Mouse (Mus musculus): ENCODE measurements around the gene Zfp362. TPM values are rescaled to one million over a fixed set of nuclear protein-coding genes. Genes with fewer than 3 reads are reported as not detected.

Gene Zfp362
- polyA plus RNA-seq (2015; fragmentation: Nextera tagmentation; extraction: Ambion mirVana) = 37.3 and 43.6 TPM in 2 replicates

DNA sequence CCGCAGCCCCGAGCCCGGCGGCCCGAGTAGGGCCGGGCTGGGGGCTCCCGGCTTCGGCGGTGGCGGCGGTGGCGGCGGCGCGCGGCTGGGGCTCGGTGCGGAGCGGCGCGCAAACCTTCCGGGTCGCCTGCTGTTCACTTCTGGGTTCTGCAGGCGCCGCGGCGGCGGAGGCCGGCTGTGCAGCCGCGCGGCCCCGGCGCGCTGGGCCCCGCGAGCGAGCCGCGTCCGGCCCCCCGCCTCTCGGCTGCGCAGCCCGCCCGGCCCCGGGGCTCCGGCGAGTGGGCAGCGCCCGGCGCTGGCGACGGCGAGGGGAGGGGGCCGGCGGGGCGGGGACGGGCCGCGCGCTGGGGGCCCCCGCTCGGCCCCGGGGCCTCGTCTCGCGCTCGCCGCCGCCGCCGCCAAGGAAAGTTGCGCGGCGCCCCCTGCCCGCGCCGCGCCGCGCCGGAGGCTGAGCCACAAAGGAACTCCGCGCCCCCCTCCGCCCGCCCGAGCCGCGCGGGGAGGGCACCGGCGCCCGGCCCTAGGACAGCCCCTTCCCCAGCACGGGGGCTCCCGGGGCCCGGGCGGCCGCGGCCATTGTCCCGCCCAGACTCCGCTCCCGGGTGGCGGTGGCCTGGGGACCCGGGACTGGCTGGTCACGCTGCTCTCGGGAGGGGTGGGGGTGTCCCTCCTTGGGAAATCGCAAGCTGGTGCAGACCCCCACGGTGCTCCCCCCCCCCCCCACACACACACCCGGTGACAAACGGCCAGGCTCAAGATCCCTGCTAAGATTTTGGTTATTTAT lies at the start of gene Zfp362:
TSS of gene Zfp362 (minus strand) at position 3 of the 784 bp plus-strand sequence.
- H3K4me1 ChIP-seq = peaks cover 50% of the 10 kb centered on the region
- H3K9me3 ChIP-seq (replicated peaks) = no peaks in the 10 kb centered on the region
- no peaks in the 10 kb centered on the region for H3K36me3 ChIP-seq
- H3K4me2 ChIP-seq (replicated peaks) = peak within 1 kb of the TSS; percentile 88
- H3K9ac ChIP-seq = peak within 1 kb of the TSS; percentile 99
- no peaks in the 10 kb centered on the region for H3K27me3 ChIP-seq
- peak within 1 kb of the TSS; percentile 78 for H3K4me3 ChIP-seq (replicated peaks)
- peak; percentile 52 for ATAC-seq (ENCODE audit: insufficient number of reproducible peaks, low FRiP score, low TSS enrichment, low read depth)
- H3K27ac ChIP-seq (replicated peaks) = peak within 1 kb of the TSS; percentile 97
- under 1% methylated on average over 94 of the region's 111 CpGs for WGBS

DNA sequence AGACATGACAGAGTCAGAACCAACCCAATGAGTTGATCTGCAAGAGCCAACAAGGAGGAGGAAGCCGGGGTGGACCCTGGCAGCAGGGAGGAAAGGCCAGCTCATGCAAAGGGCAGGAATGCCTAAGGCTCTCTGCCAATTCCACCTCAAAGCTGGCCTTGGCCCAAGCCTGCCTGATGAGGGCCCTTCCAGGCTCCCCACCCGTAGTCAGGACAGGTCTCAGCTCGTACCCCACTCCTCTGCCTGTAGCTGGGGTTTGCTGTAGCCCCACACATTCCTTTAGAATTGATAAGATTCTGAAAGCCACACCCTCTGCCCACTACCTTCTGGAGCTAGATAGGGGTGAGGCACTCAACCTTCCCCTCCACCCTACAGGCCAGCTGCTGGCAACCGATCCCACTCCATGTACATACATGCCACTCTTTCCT lies 49.8 kb upstream of the Zfp362 start:
- WGBS = 41% methylated on average over 4 of the region's 4 CpGs
- H3K9ac ChIP-seq = no peak overlapping the region
- H3K36me3 ChIP-seq = no peaks in the 10 kb centered on the region
- H3K4me3 ChIP-seq (replicated peaks) = no peak overlapping the region
- H3K4me2 ChIP-seq (replicated peaks) = no peak overlapping the region
- H3K27ac ChIP-seq (replicated peaks) = peak overlapping the region; percentile 51
- H3K27me3 ChIP-seq = no peaks in the 10 kb centered on the region
- H3K4me1 ChIP-seq = no peaks in the 10 kb centered on the region
- no peaks in the 10 kb centered on the region for H3K9me3 ChIP-seq (replicated peaks)
- ATAC-seq (ENCODE audit: insufficient number of reproducible peaks, low FRiP score, low TSS enrichment, low read depth) = peak; percentile 68; the same call in 1 of the 2 replicates

DNA sequence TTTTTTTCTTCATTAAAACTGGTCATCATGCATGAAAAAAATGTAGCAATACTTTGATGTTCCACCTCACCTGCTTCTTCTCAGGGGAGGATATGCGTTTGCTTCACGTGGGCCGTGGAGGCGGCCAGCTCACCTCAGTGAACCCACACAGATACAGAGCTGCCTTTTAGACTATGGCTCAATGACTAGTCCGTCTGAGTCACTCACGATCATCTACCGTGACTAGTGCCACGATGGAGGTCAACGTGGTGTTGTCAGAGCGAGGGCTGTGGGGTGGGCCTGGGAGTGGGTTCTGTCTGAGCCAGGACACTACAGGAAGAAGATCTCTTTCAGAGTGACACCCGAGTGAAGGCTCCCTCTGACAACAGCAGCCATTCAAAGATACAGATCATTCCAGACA lies 47.3 kb upstream of the Zfp362 start:
- Histone ChIP-seq H3K36me3 (no peaks in the 10 kb centered on the region), H3K4me1 (no peaks in the 10 kb centered on the region)
- 82% methylated on average over 11 of the region's 11 CpGs for WGBS

DNA sequence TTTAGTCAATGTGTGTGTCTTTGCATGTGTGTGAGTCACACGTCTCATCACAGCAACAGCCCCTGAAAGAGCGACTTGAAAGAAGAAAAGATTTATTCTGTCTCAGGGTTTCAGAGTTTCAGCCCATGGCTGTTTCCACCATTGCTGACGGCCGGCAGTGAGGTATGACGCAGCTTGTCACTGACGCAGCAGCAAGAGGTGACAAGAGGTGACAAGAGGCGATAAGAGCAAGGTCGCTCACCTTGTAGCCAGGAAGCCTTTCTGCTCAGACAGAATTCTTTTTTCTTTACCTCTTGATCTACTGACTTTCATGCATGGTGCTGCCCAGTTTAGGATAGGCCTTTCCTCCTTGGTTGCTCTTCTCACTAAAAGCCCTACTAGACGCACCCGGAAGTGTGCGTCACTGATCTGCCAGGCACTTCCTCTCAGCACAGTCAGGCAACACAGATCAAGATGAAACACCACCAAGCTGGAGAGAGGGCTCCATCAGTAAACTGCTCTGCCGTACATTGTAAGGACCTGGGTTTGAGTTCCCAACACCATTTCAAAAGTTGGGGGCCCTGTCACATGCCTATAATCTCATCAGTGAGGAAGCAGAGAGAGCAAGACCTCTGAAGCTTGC lies 46.5 kb upstream of the Zfp362 start:
- WGBS = 83% methylated on average over 12 of the region's 12 CpGs
- no peak for ATAC-seq (ENCODE audit: insufficient number of reproducible peaks, low FRiP score, low TSS enrichment, low read depth)
- Histone ChIP-seq H3K27me3 (no peaks in the 10 kb centered on the region), H3K36me3 (no peaks in the 10 kb centered on the region), H3K4me1 (no peaks in the 10 kb centered on the region), H3K9me3 (replicated peaks) (no peaks in the 10 kb centered on the region), H3K9ac (no peak overlapping the region), H3K4me3 (replicated peaks) (no peak overlapping the region), H3K27ac (replicated peaks) (no peak overlapping the region), H3K4me2 (replicated peaks) (no peak overlapping the region)

More for the DNA sequence above, 47.3 kb upstream of the Zfp362 start:
- Histone ChIP-seq H3K4me2 (replicated peaks) (no peak overlapping the region), H3K9ac (no peak overlapping the region), H3K27me3 (no peaks in the 10 kb centered on the region), H3K27ac (replicated peaks) (no peak overlapping the region), H3K9me3 (replicated peaks) (no peaks in the 10 kb centered on the region), H3K4me3 (replicated peaks) (no peak overlapping the region)
- no peak for ATAC-seq (ENCODE audit: insufficient number of reproducible peaks, low FRiP score, low TSS enrichment, low read depth)

DNA sequence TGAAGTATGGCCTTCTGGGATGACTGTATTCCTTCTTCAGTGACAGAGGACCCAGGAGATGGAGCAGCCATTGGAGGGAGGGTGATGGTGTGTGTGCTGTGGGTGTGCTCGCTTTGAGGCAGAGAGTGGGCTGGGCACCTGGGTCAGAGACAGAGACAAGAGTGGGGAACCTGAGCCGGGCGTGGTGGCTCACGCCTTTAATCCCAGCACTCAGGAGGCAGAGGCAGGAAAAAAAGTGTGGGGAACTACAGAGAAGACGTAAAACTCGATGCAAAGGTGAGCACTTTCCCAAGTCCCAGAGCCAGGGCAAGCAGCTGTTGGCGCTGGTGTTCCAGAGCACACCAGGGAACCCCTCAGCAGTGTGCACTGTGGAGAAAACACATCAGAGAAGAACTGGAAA lies 43.8 kb upstream of the Zfp362 start:
- H3K4me3 ChIP-seq (replicated peaks) = no peak overlapping the region
- H3K9ac ChIP-seq = no peak overlapping the region
- no peaks in the 10 kb centered on the region for H3K36me3 ChIP-seq
- no peak overlapping the region for H3K27ac ChIP-seq (replicated peaks)
- no peaks in the 10 kb centered on the region for H3K4me1 ChIP-seq
- H3K9me3 ChIP-seq (replicated peaks) = no peaks in the 10 kb centered on the region
- no peak overlapping the region for H3K4me2 ChIP-seq (replicated peaks)
- no peaks in the 10 kb centered on the region for H3K27me3 ChIP-seq
- ATAC-seq (ENCODE audit: insufficient number of reproducible peaks, low FRiP score, low TSS enrichment, low read depth) = no peak
- 66% methylated on average over 7 of the region's 7 CpGs for WGBS

DNA sequence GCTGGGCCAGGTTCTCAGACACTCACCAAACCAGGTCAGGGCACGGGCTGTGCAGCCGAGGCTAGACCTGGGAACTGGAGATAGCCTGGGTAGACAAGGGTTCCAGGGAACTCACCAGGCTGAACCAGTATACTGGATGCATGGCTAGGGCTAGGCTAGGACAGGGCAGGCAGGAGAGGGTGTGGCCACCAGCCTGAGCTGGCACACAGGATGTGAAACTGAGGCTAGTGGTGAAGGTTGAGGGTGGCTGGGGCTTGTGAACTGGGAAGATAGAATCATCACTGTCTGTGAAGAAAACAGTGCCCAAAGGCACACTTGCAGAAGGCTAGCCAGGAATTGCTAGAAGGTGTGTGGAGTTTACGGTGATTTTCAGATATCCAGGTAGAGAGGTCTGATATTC lies 43.1 kb upstream of the Zfp362 start:
- 84% methylated on average over 3 of the region's 3 CpGs for WGBS
- Histone ChIP-seq H3K4me1 (no peaks in the 10 kb centered on the region), H3K4me3 (replicated peaks) (no peak overlapping the region), H3K4me2 (replicated peaks) (no peak overlapping the region), H3K36me3 (no peaks in the 10 kb centered on the region), H3K9me3 (replicated peaks) (no peaks in the 10 kb centered on the region), H3K27ac (replicated peaks) (no peak overlapping the region), H3K27me3 (no peaks in the 10 kb centered on the region), H3K9ac (no peak overlapping the region)
- no peak for ATAC-seq (ENCODE audit: insufficient number of reproducible peaks, low FRiP score, low TSS enrichment, low read depth)

DNA sequence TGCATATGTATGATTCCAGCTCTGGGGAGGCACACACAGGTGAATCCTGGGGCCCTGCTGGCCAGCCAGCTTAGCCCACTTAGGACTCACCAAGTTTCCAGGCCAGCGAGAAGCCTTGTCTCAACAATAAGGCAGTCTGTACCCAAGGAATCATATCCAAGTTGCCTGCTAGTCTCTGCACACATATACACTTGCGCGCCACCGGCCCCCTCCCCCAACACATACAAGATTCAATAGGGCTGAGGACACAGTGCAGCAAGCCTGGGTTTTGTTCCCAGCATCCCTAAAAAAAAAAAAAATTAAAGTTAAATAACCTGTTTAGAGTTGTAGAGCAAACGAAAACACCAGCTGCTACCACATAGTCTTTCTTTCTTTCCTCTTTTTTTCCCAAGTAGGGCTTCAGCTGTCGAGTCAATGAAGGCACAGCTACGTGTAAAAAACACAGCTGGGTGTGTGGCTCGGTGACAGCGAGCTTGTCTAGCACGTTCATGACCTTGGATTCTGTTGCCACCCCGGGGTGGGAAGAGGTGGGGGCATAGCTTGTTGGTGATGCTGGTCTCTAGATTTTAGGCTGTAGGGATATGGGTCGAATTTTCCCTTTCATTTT lies 39.6 kb upstream of the Zfp362 start:
- 72% methylated on average over 12 of the region's 12 CpGs for WGBS
- Histone ChIP-seq H3K4me2 (replicated peaks) (no peak overlapping the region), H3K9ac (no peak overlapping the region), H3K9me3 (replicated peaks) (no peaks in the 10 kb centered on the region), H3K27me3 (no peaks in the 10 kb centered on the region), H3K36me3 (no peaks in the 10 kb centered on the region), H3K27ac (replicated peaks) (no peak overlapping the region), H3K4me1 (peaks cover 8% of the 10 kb centered on the region), H3K4me3 (replicated peaks) (no peak overlapping the region)
- no peak for ATAC-seq (ENCODE audit: insufficient number of reproducible peaks, low FRiP score, low TSS enrichment, low read depth)

DNA sequence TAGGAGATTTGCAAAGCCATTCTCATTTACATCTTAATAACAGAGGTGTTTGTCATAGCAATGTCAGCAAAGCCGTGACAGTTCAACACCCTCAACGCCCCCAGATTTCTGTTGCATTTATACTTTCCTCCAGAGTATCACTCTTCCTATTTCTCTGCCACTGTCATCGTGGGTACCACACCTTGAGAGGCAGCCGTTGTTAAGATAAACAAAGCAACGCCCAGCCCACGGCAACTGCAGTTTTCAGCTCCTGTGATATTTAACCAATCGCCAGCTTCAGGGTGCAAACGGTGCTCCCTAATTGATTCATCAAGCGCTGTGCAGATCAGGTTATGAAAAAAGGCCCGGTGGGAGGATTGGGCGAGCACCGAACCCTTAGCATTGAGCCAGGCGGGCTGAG lies 38.7 kb upstream of the Zfp362 start:
- Histone ChIP-seq H3K9me3 (replicated peaks) (no peaks in the 10 kb centered on the region), H3K4me3 (replicated peaks) (no peak overlapping the region), H3K4me1 (peaks cover 17% of the 10 kb centered on the region), H3K27ac (replicated peaks) (no peak overlapping the region), H3K9ac (no peak overlapping the region), H3K27me3 (no peaks in the 10 kb centered on the region), H3K36me3 (no peaks in the 10 kb centered on the region), H3K4me2 (replicated peaks) (no peak overlapping the region)
- 41% methylated on average over 13 of the region's 13 CpGs for WGBS
- ATAC-seq (ENCODE audit: insufficient number of reproducible peaks, low FRiP score, low TSS enrichment, low read depth) = no peak

DNA sequence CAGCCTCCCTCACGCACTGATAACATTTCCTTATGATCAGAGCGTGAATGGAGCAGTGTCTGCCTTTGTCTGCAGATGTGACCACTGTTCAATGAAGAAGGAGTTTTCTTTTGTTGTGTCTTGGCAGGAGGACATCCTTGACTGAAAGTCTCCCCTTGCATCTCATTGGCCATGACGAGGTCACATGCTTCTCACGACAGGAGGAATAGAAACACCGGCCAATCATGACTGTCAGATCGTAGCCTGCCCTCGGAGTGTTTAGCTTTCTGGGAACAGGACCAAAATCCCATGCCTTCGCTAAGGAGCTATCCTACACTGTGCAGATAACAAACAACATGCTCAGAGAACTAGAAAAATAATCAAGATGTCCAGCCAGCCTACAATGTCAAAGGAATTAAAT lies 35.4 kb upstream of the Zfp362 start:
- H3K4me2 ChIP-seq (replicated peaks) = no peak overlapping the region
- no peak for ATAC-seq (ENCODE audit: insufficient number of reproducible peaks, low FRiP score, low TSS enrichment, low read depth)

DNA sequence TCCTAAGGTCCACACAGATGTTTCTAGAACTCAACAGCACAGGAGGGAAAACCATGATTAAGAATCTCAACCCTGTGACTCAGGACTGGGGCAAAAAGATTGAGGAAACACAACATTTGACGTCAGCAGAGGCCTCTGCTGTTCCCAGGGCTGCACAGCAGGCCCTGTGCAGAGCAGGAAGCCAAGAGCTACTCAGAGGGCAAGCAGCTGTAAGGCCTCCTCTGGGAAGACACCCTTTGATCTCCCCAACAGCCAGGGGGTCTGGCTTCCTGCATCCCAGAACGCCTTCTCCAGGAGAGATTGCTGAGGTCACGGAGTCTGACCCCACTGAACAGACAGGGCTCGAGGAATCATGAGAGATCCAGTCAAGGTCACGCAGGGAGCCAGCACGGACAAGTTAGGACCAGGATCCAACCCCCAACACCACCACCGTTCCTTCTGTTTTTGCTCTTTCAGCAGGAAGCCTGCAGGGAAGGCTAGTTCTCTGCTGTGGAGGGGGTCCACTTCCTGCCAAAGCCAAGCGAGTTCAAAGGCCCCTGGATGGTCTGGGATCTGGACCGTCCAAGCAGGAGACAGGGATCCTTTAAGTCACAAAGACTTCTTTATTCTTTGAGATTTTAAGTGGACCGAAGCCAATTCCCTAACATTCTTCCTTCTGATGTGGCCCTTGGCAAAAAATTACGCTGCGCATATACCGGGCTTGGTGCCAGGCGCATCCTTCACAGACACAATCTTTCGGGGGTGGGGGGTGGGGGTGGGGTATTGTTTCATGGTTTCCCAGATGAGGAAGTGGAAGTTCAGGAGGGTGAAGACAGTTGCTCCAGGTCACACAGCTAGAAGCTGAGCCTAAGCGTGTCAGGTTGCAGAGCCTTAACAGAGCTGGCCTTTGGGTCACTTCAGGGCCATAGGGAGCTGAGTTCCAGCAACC lies 34.2 kb upstream of the Zfp362 start:
- H3K4me3 ChIP-seq (replicated peaks) = no peak overlapping the region
- H3K27ac ChIP-seq (replicated peaks) = peak overlapping the region; percentile 41
- H3K4me2 ChIP-seq (replicated peaks) = no peak overlapping the region
- peaks cover 36% of the 10 kb centered on the region for H3K4me1 ChIP-seq
- WGBS = 12% methylated on average over 16 of the region's 16 CpGs
- H3K36me3 ChIP-seq = no peaks in the 10 kb centered on the region
- no peaks in the 10 kb centered on the region for H3K27me3 ChIP-seq
- peak; percentile 71; the same call in 1 of the 2 replicates for ATAC-seq (ENCODE audit: insufficient number of reproducible peaks, low FRiP score, low TSS enrichment, low read depth)
- H3K9me3 ChIP-seq (replicated peaks) = no peaks in the 10 kb centered on the region
- H3K9ac ChIP-seq = no peak overlapping the region

More for the DNA sequence above, 35.4 kb upstream of the Zfp362 start:
- Histone ChIP-seq H3K9me3 (replicated peaks) (no peaks in the 10 kb centered on the region), H3K4me1 (peaks cover 36% of the 10 kb centered on the region), H3K9ac (no peak overlapping the region), H3K27me3 (no peaks in the 10 kb centered on the region), H3K4me3 (replicated peaks) (no peak overlapping the region), H3K36me3 (no peaks in the 10 kb centered on the region), H3K27ac (replicated peaks) (no peak overlapping the region)
- WGBS = 60% methylated on average over 8 of the region's 8 CpGs

DNA sequence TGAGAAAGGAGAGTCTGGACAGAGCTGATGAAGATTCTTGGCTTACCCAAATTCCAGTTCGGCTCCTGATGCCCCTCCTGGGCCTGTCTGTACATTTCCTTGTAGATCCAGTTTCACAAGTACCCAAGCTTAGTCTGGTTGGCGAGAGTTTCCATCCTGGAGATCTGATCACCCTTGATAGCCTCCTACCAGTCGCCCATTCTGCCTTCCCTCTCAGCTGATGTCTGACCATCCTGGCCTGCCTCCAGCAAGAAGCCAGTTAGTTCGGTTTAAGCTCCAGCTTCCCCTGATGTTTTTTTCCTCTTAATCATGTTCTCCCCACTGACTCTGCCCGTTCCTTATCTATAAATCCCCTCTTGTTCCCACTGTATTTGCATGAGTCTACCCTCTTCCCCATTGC lies 32.4 kb upstream of the Zfp362 start:
- peaks cover 36% of the 10 kb centered on the region for H3K4me1 ChIP-seq
- H3K9me3 ChIP-seq (replicated peaks) = no peaks in the 10 kb centered on the region
- H3K9ac ChIP-seq = no peak overlapping the region
- no peak for ATAC-seq (ENCODE audit: insufficient number of reproducible peaks, low FRiP score, low TSS enrichment, low read depth)
- no peak overlapping the region for H3K4me3 ChIP-seq (replicated peaks)
- WGBS = 37% methylated on average over 5 of the region's 5 CpGs
- no peaks in the 10 kb centered on the region for H3K36me3 ChIP-seq
- H3K27me3 ChIP-seq = no peaks in the 10 kb centered on the region
- H3K4me2 ChIP-seq (replicated peaks) = no peak overlapping the region
- peak overlapping the region; percentile 69 for H3K27ac ChIP-seq (replicated peaks)

Measured in embryonic facial prominence, embryonic 15.5 days (tissue).